Mouse (Mus musculus) olfactory bulb, adult 2 months (tissue): ENCODE data around the gene Iqcf6.

Experiments used
- CTCF ChIP-seq: fragments of 200-500 bp; IDR thresholded peaks from 2 replicates; pipeline ENCODE4 v1.5.1; 2012; ENCODE audit warnings: low read depth, mild to moderate bottlenecking, low read length, moderate library complexity; ENCODE audit not compliant: insufficient read depth
- POLR2A ChIP-seq: fragments of 200-500 bp; IDR thresholded peaks from 2 replicates; pipeline ENCODE4 v1.6.1; 2012; ENCODE audit warnings: mild to moderate bottlenecking, low read depth, low read length, moderate library complexity; ENCODE audit not compliant: insufficient read depth

DNA sequence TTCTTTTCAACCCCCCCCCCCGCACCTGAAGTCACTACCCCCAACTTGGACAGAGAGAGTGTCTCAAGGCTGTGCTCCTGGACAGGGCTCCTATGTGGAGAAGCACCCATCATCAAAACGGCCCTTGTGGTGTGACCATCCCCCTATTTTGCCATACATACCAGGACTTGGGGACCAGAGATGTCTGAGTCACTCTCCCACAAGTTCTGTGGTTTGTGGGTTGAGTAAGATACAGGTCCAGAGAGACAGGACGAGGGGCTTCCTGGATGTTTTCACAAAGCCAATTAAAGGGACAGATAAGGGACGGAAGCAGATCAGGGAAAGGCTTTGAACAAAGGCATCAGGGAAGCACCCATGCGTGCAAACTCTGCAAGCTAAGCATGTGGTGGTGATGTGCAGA is 15.0 kb downstream of the Iqcf6 start:
- TF ChIP-seq CTCF (no peak), POLR2A (no peak)
